7 mouse cellular contexts compared by ENCODE assay signal in genomic region chr11:97188643-97188955, GRCm38 (mm10). TPM values are rescaled to one million over a fixed set of nuclear protein-coding genes. Genes with fewer than 3 reads are reported as not detected.
DNase-seq lines count a peak whose midpoint lies in the region; ATAC-seq and TF ChIP-seq lines count a peak whose summit lies in the region.

No protein-coding gene starts in this region.

- peak overlapping the region; percentile 62 for H3K9ac ChIP-seq in lung, embryonic 15.5 days
- H3K9ac ChIP-seq in limb, embryonic 11.5 days (ENCODE audit: low read length): peak overlapping the region; percentile 71

- peaks cover 38% of the 10 kb centered on the region for H3K4me1 ChIP-seq in lung, embryonic 15.5 days
- peaks cover 51% of the 10 kb centered on the region for H3K4me1 ChIP-seq in forebrain, embryonic 10.5 days
- H3K4me1 ChIP-seq in limb, embryonic 11.5 days (ENCODE audit: control insufficient read depth, insufficient read depth, low read length): peaks cover 12% of the 10 kb centered on the region
- H3K4me1 ChIP-seq in olfactory bulb, adult 2 months (ENCODE audit: control insufficient read depth, insufficient read depth, low read length): no peaks in the 10 kb centered on the region

- WGBS in lung, embryonic 15.5 days: under 1% methylated on average over 15 of the region's 15 CpGs
- under 1% methylated on average over 15 of the region's 15 CpGs for WGBS in forebrain, embryonic 10.5 days
- WGBS in limb, embryonic 11.5 days: under 1% methylated on average over 15 of the region's 15 CpGs
- under 1% methylated on average over 15 of the region's 15 CpGs for WGBS in olfactory bulb, adult 2 months

- H3K4me2 ChIP-seq in lung, embryonic 15.5 days: peak overlapping the region; percentile 76
- H3K4me2 ChIP-seq in limb, embryonic 11.5 days (ENCODE audit: low read depth, severe bottlenecking): peak overlapping the region; percentile 80

- H3K36me3 ChIP-seq in lung, embryonic 15.5 days: peaks cover 33% of the 10 kb centered on the region
- peaks cover 51% of the 10 kb centered on the region for H3K36me3 ChIP-seq in forebrain, embryonic 10.5 days (replicated peaks)
- peaks cover 9% of the 10 kb centered on the region; the same call in 1 of the 2 replicates for H3K36me3 ChIP-seq in limb, embryonic 11.5 days (ENCODE audit: control insufficient read depth, insufficient read depth, low read length)

- no peaks in the 10 kb centered on the region for H3K9me3 ChIP-seq in lung, embryonic 15.5 days
- no peaks in the 10 kb centered on the region for H3K9me3 ChIP-seq in forebrain, embryonic 10.5 days
- no peaks in the 10 kb centered on the region for H3K9me3 ChIP-seq in limb, embryonic 11.5 days (ENCODE audit: control insufficient read depth, low read length)

- DNase-seq in lung, adult 18-20 months: no peak
- DNase-seq in forebrain, embryonic 10.5 days (ENCODE audit: extremely low spot score, low spot score): no peak
- no peak for DNase-seq in limb, embryonic 11.5 days (ENCODE audit: low spot score)
- DNase-seq in urinary bladder, postnatal 4 days (ENCODE audit: low spot score in 2 of 2): no peak
- DNase-seq in cerebellum, postnatal 14 days: no peak

- no peak for TF ChIP-seq CTCF in olfactory bulb, adult 2 months (IDR thresholded peaks at IDR 0.05; ENCODE audit: insufficient read depth, low read depth, low read length)

- no peak for TF ChIP-seq POLR2A in olfactory bulb, adult 2 months (IDR thresholded peaks at IDR 0.05; ENCODE audit: insufficient read depth, low read depth, low read length)

- no peak for ATAC-seq in lung, embryonic 15.5 days (ENCODE audit: borderline replicate concordance, extremely low read depth, low FRiP score, low TSS enrichment)
- ATAC-seq in limb, embryonic 11.5 days (ENCODE audit: insufficient number of reproducible peaks, low FRiP score, low TSS enrichment, low read depth): no peak

- no peaks in the 10 kb centered on the region for H3K27me3 ChIP-seq in lung, embryonic 15.5 days
- H3K27me3 ChIP-seq in forebrain, embryonic 10.5 days (ENCODE audit: poor library complexity, severe bottlenecking): no peaks in the 10 kb centered on the region
- H3K27me3 ChIP-seq in limb, embryonic 11.5 days (ENCODE audit: control insufficient read depth, insufficient read depth, low read length): no peaks in the 10 kb centered on the region

- peak overlapping the region; percentile 91 for H3K4me3 ChIP-seq in lung, embryonic 15.5 days
- peak overlapping the region; percentile 95 for H3K4me3 ChIP-seq in forebrain, embryonic 10.5 days
- H3K4me3 ChIP-seq in limb, embryonic 11.5 days (ENCODE audit: low read depth, low read length): peak overlapping the region; percentile 94
- peak overlapping the region; percentile 93 for H3K4me3 ChIP-seq in olfactory bulb, adult 2 months (ENCODE audit: insufficient read depth, low read depth, low read length)

- peak overlapping the region; percentile 97 for H3K27ac ChIP-seq in lung, embryonic 15.5 days
- H3K27ac ChIP-seq in forebrain, embryonic 10.5 days: peak overlapping the region; percentile 100
- peak overlapping the region; percentile 97 for H3K27ac ChIP-seq in limb, embryonic 11.5 days (replicated peaks; ENCODE audit: low read depth, low read length)
- peak overlapping the region; percentile 84 for H3K27ac ChIP-seq in olfactory bulb, adult 2 months (ENCODE audit: insufficient read depth, low read depth, low read length)

RNA-seq across cellular contexts. Expression of gene Kpnb1, which starts 0.9 kb away (rescaled TPM):
- polyA plus RNA-seq in lung, embryonic 15.5 days (2015; fragmentation: Nextera tagmentation; extraction: Ambion mirVana): 50.5 and 52.5 TPM in 2 replicates
- 98.3 and 99.9 TPM in 2 replicates for polyA plus RNA-seq in forebrain, embryonic 10.5 days (2016; fragmentation: Nextera tagmentation; extraction: Ambion mirVana)
- 97.6 and 102 TPM in 2 replicates for polyA plus RNA-seq in limb, embryonic 11.5 days (2014; fragmentation: Nextera tagmentation; extraction: Ambion mirVana)
- 234 TPM in 1 of 2 replicates, not detected in the other for polyA plus RNA-seq in olfactory bulb, adult 2 months (2012; ENCODE audit: insufficient read depth, insufficient read length, low replicate concordance, missing spikeins)

RNA-seq across cellular contexts. Expression of gene Tbkbp1, which starts 37.3 kb away (rescaled TPM):
- 7.9 and 8.6 TPM in 2 replicates for polyA plus RNA-seq in lung, embryonic 15.5 days (2015; fragmentation: Nextera tagmentation; extraction: Ambion mirVana)
- polyA plus RNA-seq in forebrain, embryonic 10.5 days (2016; fragmentation: Nextera tagmentation; extraction: Ambion mirVana): 3.9 and 4.0 TPM in 2 replicates
- polyA plus RNA-seq in limb, embryonic 11.5 days (2014; fragmentation: Nextera tagmentation; extraction: Ambion mirVana): 6.2 and 6.5 TPM in 2 replicates
- not detected in 2 replicates for polyA plus RNA-seq in olfactory bulb, adult 2 months (2012; ENCODE audit: insufficient read depth, insufficient read length, low replicate concordance, missing spikeins)
